Mouse (Mus musculus) Patski (cell line): ENCODE results near the gene Nom1. TPM values are rescaled to one million over a fixed set of nuclear protein-coding genes. Genes with fewer than 3 reads are reported as not detected.

ENCODE experiments used
- ATAC-seq: fragments of 100-300 bp; one replicate; pipeline ENCODE4 v1.8.0; 2021
- CTCF ChIA-PET: fragments of 350-600 bp; sonication (Branson Sonifier 250); formaldehyde crosslinking; loops from one replicate; lab custom pipeline; 2022; ENCODE audit warnings: inconsistent platforms; lab: Charles Lee
- POLR2A ChIA-PET: fragments of 350-600 bp; sonication (Branson Sonifier 250); formaldehyde crosslinking; loops from one replicate; lab custom pipeline; 2022; ENCODE audit warnings: antibody characterized with exemption, inconsistent platforms; lab: Charles Lee
- DNase-seq: peaks from one replicate; pipeline ENCODE4 v3.0.0-alpha.2; 2011; ENCODE audit warnings: low read depth, low spot score
- H3K27me3 ChIP-seq: fragments of 371-371 bp; one replicate; pipeline ENCODE4 v1.5.1; 2021
- CTCF ChIP-seq: fragments of 100-300 bp; IDR thresholded peaks from one replicate; pipeline ENCODE4 v1.5.1; 2021
- in situ Hi-C: fragments of 300-500 bp; cut with MboI; formaldehyde crosslinking; loops from 3 replicates; pipeline ENCODE4 v1.11.1; 2018; ENCODE audit warnings: low pct_unique_long_range_greater_than_20kb, mixed read lengths
- polyA plus RNA-seq: library from polyadenylated mRNA; unstranded; gene quantifications from one replicate; pipeline ENCODE4 v1.2.3, GENCODE M21; 2021

Gene Nom1
- polyA plus RNA-seq, 1 experiment from 2014 or later = 41.1 TPM

GRCm38 (mm10) chr5:29478208-29479197 lies 44.0 kb downstream of the Nom1 start, which contains the start of gene Mnx1:
Gene Mnx1, minus strand, starts transcription at chr5:29478470.
- in situ Hi-C loops = no loop called here
- CTCF ChIA-PET = interaction anchor here (0.7 to 1.0 kb wide), 3 partner anchors 10 to 148 kb away, joined by 3 to 4 read pairs (median 3); no protein-coding TSS in a partner anchor
- peaks cover 84% of the 10 kb centered on the region for H3K27me3 ChIP-seq
- POLR2A ChIA-PET = no interaction called here
- DNase-seq = no peak
- ATAC-seq = peak; percentile 32
- no peak for TF ChIP-seq CTCF

GRCm38 (mm10) chr5:29479198-29479593 lies 44.7 kb downstream of the Nom1 start:
- ATAC-seq (no peak), DNase-seq (no peak)
- peaks cover 83% of the 10 kb centered on the region for H3K27me3 ChIP-seq
- in situ Hi-C loops = no loop called here
- ChIA-PET POLR2A (no interaction called here), CTCF (interaction anchor here (1.0 kb wide), 1 partner anchor 9 kb away, joined by 4 read pairs; no protein-coding TSS in a partner anchor)
- TF ChIP-seq CTCF = no peak

- H3K27me3 ChIP-seq = peaks cover 75% of the 10 kb centered on the region
- ATAC-seq = no peak
- ChIA-PET POLR2A (interaction anchor here (0.6 to 1.1 kb wide), 2 partner anchors 11 to 14 kb away, joined by 4 to 5 read pairs; no protein-coding TSS in a partner anchor), CTCF (no interaction called here)
- no peak for DNase-seq
- no peak for TF ChIP-seq CTCF
- in situ Hi-C loops = no loop called here
Measured at GRCm38 (mm10) chr5:29483801-29484200, 49.3 kb downstream of the Nom1 start.

- CTCF ChIA-PET = no interaction called here
- in situ Hi-C loops = no loop called here
- peaks cover 66% of the 10 kb centered on the region for H3K27me3 ChIP-seq
- DNase-seq (no peak), ATAC-seq (no peak)
- POLR2A ChIA-PET = no interaction called here
- no peak for TF ChIP-seq CTCF
Measured at GRCm38 (mm10) chr5:29484965-29485940, 50.8 kb downstream of the Nom1 start.

GRCm38 (mm10) chr5:29485941-29486320 lies 51.5 kb downstream of the Nom1 start:
- CTCF ChIA-PET = no interaction called here
- DNase-seq = no peak
- POLR2A ChIA-PET = no interaction called here
- no peak for TF ChIP-seq CTCF
- in situ Hi-C loops = no loop called here
- peaks cover 60% of the 10 kb centered on the region for H3K27me3 ChIP-seq
- ATAC-seq = no peak

GRCm38 (mm10) chr5:29487321-29487720 lies 52.9 kb downstream of the Nom1 start:
- DNase-seq (no peak), ATAC-seq (no peak)
- peaks cover 49% of the 10 kb centered on the region for H3K27me3 ChIP-seq
- in situ Hi-C loops = no loop called here
- CTCF ChIA-PET = interaction anchor here (1.1 kb wide), 1 partner anchor 37 kb away, joined by 3 read pairs; no protein-coding TSS in a partner anchor
- TF ChIP-seq CTCF = no peak
- POLR2A ChIA-PET = interaction anchor here (1.0 kb wide), 1 partner anchor 36 kb away, joined by 3 read pairs; no protein-coding TSS in a partner anchor

GRCm38 (mm10) chr5:29507013-29507412 lies 72.5 kb downstream of the Nom1 start:
- ATAC-seq (no peak), DNase-seq (no peak)
- H3K27me3 ChIP-seq = no peaks in the 10 kb centered on the region
- in situ Hi-C loops = no loop called here
- TF ChIP-seq CTCF = no peak
- POLR2A ChIA-PET = no interaction called here
- CTCF ChIA-PET = no interaction called here

Other genes starting within 250 kb of the Nom1 start
- gene Rnf32, start 238.7 kb upstream of the Nom1 start, polyA plus RNA-seq = 17.6 TPM
- gene Lmbr1, start 56.3 kb upstream of the Nom1 start, polyA plus RNA-seq = 15.5 TPM
- gene Mnx1, start 43.8 kb downstream of the Nom1 start, polyA plus RNA-seq = not detected
- gene Ube3c, start 134.6 kb downstream of the Nom1 start, polyA plus RNA-seq = 57.4 TPM